Mouse (Mus musculus): ENCODE data around the gene Spag9. TPM values are rescaled to one million over a fixed set of nuclear protein-coding genes. Genes with fewer than 3 reads are reported as not detected.

The Spag9 gene
- polyA plus RNA-seq, 1 experiment from 2014 or later: 96.7 TPM

DNA sequence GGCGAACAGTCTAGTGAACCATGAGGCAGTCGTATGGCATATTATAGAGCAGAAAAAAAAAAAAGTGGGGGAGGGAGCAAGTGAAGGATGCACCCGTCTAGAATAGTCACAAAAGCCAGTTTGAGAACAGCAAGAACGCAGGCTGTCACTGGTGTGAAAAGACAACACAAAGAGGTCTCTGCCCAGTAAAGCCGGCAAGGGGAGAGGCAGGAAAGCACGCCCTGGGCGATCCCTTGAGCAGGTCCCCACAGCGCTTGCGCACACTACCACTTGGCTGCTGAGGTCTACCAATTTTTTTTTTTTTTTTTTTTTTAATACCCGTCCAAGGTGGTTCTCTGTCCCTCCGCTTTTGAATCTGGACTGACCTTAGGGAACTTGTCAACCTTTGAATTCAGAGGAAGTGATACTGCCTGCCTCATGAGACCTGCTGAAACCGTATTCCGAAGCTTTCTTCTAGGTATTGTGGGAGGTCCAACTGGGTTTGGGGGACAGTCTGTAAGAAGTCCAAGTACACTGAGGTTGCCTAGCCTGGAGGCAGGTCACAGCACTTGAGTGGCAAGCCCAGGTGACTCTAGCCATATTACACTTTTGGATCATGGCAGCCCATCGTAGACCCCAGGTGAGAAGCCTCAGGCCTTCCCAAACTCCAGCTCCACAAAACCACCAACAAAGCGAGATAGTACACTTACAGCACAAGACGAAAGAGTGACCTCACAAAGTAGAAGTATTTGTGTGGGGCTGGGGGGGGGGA lies 153.8 kb downstream of the Spag9 start:
- peaks cover 37% of the 10 kb centered on the region for H3K4me1 ChIP-seq
- H3K27me3 ChIP-seq: no peaks in the 10 kb centered on the region
- 27% methylated on average over 16 of the region's 16 CpGs for WGBS
- no peaks in the 10 kb centered on the region for H3K9me3 ChIP-seq
- H3K9ac ChIP-seq (replicated peaks): peak overlapping the region; percentile 67
- H3K4me3 ChIP-seq: peak overlapping the region; percentile 44
- peak overlapping the region; percentile 68 for H3K4me2 ChIP-seq (replicated peaks)
- H3K36me3 ChIP-seq: no peaks in the 10 kb centered on the region
- ATAC-seq (replicated peaks): peak; percentile 33
- H3K27ac ChIP-seq (replicated peaks): peak overlapping the region; percentile 85

DNA sequence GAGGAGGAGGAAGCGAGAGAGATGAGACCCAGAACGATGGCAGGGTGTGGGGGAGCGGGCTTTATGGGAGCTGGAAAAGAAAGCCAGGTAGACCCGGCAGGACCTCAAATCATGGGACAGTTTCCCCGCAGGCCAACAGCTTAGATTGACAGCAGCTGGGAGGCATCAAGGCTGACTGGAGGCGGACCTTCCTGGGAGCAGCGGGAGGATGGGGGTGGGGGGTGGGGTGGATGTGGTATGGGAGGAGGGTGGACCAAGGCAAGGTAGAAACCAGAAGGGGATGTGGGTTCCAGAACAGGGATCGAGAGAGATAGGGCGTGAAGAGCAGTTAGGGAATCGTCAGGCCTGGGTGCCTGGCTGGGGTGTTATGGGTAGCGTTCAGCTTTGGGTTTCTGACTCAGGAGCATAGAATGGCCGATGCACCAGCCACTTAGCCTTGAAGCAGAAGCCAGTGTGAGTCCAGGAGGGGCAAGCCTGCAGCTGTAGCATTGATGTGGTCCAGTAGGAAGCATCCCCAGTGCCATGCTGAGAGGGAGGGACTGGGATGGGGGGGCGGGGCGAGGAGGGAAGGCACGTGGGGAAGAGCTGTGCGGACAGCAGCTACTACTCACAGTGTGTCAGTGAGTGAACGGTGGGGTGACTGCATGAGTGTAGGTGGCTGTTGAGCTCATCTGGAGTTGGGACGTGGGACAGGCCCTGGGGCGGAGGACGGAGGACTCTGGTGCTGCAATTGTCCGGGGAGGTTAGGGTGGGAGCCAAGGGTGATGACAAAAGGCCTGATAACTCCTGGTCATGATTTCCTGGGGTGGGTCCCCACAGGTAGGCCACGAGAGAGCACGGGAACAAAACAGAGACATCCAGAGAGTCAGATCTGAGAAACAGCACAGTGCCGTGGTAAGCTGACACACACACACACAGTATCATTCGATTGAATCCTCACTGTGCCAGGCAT lies 154.9 kb downstream of the Spag9 start:
- Histone ChIP-seq H3K27me3 (no peaks in the 10 kb centered on the region), H3K27ac (replicated peaks) (0 out of 2 replicates have a peak overlapping the region, but pooled peaks have one; percentile 8), H3K4me1 (peaks cover 26% of the 10 kb centered on the region), H3K9me3 (no peaks in the 10 kb centered on the region), H3K4me3 (no peak overlapping the region), H3K9ac (replicated peaks) (no peak overlapping the region), H3K4me2 (replicated peaks) (no peak overlapping the region), H3K36me3 (no peaks in the 10 kb centered on the region)
- no peak for ATAC-seq (replicated peaks)
- WGBS: 46% methylated on average over 25 of the region's 25 CpGs

DNA sequence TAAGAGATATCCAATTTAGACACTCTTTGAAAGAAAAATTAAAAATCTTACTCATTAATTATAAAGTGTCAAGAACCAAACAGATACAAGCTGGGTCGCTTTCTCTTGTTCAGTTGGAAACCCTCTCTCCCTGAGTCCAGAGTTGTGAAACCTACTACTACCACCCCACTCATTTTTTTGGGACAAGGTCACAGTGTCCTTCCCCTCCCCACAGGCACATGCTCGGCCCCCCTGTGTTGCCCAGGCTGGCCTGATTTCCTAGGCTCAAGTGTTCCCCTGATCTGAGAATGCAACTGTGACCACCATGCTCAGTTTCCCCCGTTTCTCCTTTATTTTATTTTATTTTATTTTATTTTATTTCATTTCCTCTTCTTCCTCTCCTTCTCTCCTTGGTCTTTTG lies 158.3 kb downstream of the Spag9 start:
- H3K27ac ChIP-seq (replicated peaks): no peak overlapping the region
- H3K27me3 ChIP-seq: no peaks in the 10 kb centered on the region
- no peak overlapping the region for H3K4me3 ChIP-seq
- no peak overlapping the region for H3K4me2 ChIP-seq (replicated peaks)
- no peaks in the 10 kb centered on the region for H3K9me3 ChIP-seq
- H3K9ac ChIP-seq (replicated peaks): no peak overlapping the region
- H3K36me3 ChIP-seq: no peaks in the 10 kb centered on the region
- H3K4me1 ChIP-seq: peaks cover 27% of the 10 kb centered on the region
- ATAC-seq (replicated peaks): no peak
- WGBS: 87% methylated on average over 3 of the region's 3 CpGs

DNA sequence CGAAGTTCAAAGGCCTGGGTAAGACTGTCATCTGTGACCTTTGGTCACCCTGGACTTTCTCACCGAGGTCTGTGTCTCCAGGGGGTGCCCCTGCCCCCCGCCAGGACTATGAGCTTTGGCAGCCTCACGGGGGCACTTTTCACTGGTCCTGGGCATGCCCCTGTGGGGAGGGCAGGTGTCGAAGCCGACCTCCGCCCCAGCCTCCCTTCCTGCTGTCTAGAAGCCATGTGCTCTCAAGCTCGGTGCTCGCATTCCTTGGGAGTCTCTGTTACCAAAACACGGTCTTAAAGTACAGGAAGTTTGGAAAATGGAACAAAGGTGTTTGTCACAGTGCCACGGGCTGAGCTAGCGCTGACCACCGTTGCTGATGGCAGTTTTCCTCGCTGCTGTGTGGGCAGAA lies 162.6 kb downstream of the Spag9 start:
- no peak for ATAC-seq (replicated peaks)
- H3K9me3 ChIP-seq: no peaks in the 10 kb centered on the region
- peak overlapping the region; percentile 100 for H3K27ac ChIP-seq (replicated peaks)
- no peak overlapping the region for H3K9ac ChIP-seq (replicated peaks)
- H3K4me3 ChIP-seq: no peak overlapping the region
- peaks cover 43% of the 10 kb centered on the region for H3K4me1 ChIP-seq
- no peaks in the 10 kb centered on the region for H3K36me3 ChIP-seq
- H3K27me3 ChIP-seq: no peaks in the 10 kb centered on the region
- 48% methylated on average over 14 of the region's 14 CpGs for WGBS
- no peak overlapping the region for H3K4me2 ChIP-seq (replicated peaks)

DNA sequence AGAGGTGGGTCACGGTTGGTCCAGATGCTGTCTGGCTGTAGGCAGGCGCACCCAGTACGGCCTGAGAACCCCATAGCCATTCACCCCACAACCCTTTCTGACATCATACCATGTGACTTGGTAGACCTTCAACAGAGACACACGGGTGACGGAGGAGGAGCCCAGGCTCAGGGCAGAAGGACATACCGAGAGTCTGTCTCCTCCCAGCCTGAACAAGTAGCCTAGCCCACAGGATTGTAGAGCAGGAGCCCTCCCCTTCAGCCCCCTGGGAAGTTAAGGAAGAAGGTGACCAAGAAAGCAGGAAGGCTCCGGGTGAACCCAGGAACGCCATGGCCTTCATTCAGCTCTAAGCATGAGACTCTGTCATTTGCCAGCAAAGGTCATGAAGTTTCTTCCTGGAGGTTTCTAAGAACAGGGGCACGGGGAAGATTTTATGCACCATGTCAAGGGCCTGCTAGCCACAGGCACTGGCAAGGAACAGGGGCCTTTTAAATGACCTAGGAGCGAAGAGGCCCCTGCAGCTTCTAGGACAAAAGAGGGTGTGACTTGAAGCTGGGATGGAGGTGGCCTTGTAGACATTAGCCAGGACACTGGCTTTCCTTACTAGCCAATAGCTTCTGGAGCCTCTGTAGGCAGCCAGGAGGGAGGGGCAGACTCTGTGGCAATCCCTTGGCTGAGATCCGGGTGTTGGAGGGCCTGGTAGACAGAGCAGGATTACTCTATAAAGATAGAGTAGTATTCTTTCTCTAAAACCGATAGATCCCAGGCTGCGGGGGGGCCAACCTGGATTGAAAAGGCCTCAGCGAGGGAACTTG lies 163.4 kb downstream of the Spag9 start:
- Histone ChIP-seq H3K9me3 (no peaks in the 10 kb centered on the region), H3K27me3 (no peaks in the 10 kb centered on the region), H3K27ac (replicated peaks) (peak overlapping the region; percentile 100), H3K36me3 (no peaks in the 10 kb centered on the region), H3K4me2 (replicated peaks) (peak overlapping the region; percentile 46), H3K9ac (replicated peaks) (peak overlapping the region; percentile 51), H3K4me1 (peaks cover 43% of the 10 kb centered on the region), H3K4me3 (peak overlapping the region; percentile 28; the same call in 1 of the 2 replicates)
- no peak for ATAC-seq (replicated peaks)
- 27% methylated on average over 14 of the region's 14 CpGs for WGBS

DNA sequence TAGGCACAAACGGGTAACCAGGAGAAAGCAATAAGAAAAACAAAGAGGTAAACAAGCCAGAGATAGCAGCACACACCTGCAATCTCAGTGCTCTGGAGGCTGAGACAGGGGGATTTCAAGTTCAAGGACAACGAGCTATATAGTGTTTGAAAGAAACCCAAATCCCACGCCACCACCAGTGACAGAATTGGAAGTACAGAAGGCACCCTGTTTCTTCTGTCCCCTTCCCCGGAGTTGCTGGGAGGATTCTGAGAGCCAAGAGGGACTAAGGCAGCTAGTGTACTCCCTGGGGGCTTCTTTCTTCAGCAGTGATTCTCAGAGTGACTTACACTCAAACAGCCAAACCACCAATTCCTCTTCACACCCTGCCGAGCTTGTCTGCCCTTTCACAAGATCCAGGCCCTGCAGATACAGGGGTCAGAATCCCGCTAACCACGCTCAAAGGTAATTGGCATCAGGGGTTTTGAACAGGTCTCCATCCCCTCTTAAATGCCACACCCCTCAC lies 164.1 kb downstream of the Spag9 start:
- Histone ChIP-seq H3K9ac (replicated peaks) (peak overlapping the region; percentile 51), H3K27ac (replicated peaks) (peak overlapping the region; percentile 100), H3K9me3 (no peaks in the 10 kb centered on the region), H3K27me3 (no peaks in the 10 kb centered on the region), H3K4me1 (peaks cover 43% of the 10 kb centered on the region), H3K4me2 (replicated peaks) (peak overlapping the region; percentile 46), H3K4me3 (peak overlapping the region; percentile 28), H3K36me3 (no peaks in the 10 kb centered on the region)
- no peak; the same call in 1 of the 2 replicates for ATAC-seq (replicated peaks)
- 3% methylated on average over 7 of the region's 7 CpGs for WGBS

- Histone ChIP-seq H3K4me2 (replicated peaks) (peak overlapping the region; percentile 46), H3K27ac (replicated peaks) (peak overlapping the region; percentile 100), H3K36me3 (no peaks in the 10 kb centered on the region), H3K4me3 (peak overlapping the region; percentile 28), H3K9ac (replicated peaks) (peak overlapping the region; percentile 51), H3K9me3 (no peaks in the 10 kb centered on the region), H3K4me1 (peaks cover 43% of the 10 kb centered on the region), H3K27me3 (no peaks in the 10 kb centered on the region)
- WGBS: 1% methylated on average over 23 of the region's 23 CpGs
- ATAC-seq (replicated peaks): peak; percentile 98
Observed at GRCm38 (mm10) chr11:94160443-94161266, 164.8 kb downstream of the Spag9 start.

GRCm38 (mm10) chr11:94161267-94161646 lies 165.4 kb downstream of the Spag9 start:
- Histone ChIP-seq H3K4me3 (peak overlapping the region; percentile 28), H3K27ac (replicated peaks) (peak overlapping the region; percentile 100), H3K9me3 (no peaks in the 10 kb centered on the region), H3K9ac (replicated peaks) (peak overlapping the region; percentile 48), H3K27me3 (no peaks in the 10 kb centered on the region), H3K4me1 (peaks cover 43% of the 10 kb centered on the region), H3K4me2 (replicated peaks) (peak overlapping the region; percentile 46), H3K36me3 (no peaks in the 10 kb centered on the region)
- 11% methylated on average over 9 of the region's 9 CpGs for WGBS
- no peak for ATAC-seq (replicated peaks)

- WGBS: 86% methylated on average over 11 of the region's 11 CpGs
- no peak for ATAC-seq (replicated peaks)
- no peaks in the 10 kb centered on the region for H3K36me3 ChIP-seq
- no peak overlapping the region for H3K9ac ChIP-seq (replicated peaks)
- H3K4me1 ChIP-seq: peaks cover 43% of the 10 kb centered on the region
- no peaks in the 10 kb centered on the region for H3K27me3 ChIP-seq
- peak overlapping the region; percentile 100 for H3K27ac ChIP-seq (replicated peaks)
- no peaks in the 10 kb centered on the region for H3K9me3 ChIP-seq
- H3K4me2 ChIP-seq (replicated peaks): no peak overlapping the region
- H3K4me3 ChIP-seq: no peak overlapping the region
Observed at GRCm38 (mm10) chr11:94161867-94162581, 166.1 kb downstream of the Spag9 start.

GRCm38 (mm10) chr11:94163005-94163767 lies 167.3 kb downstream of the Spag9 start:
- no peak for ATAC-seq (replicated peaks)
- WGBS: 73% methylated on average over 9 of the region's 9 CpGs

More at GRCm38 (mm10) chr11:94163005-94163767, 167.3 kb downstream of the Spag9 start:
- Histone ChIP-seq H3K9ac (replicated peaks) (no peak overlapping the region), H3K4me2 (replicated peaks) (no peak overlapping the region), H3K4me1 (peaks cover 43% of the 10 kb centered on the region), H3K27ac (replicated peaks) (0 out of 2 replicates have a peak overlapping the region, but pooled peaks have one; percentile 8), H3K27me3 (no peaks in the 10 kb centered on the region), H3K36me3 (no peaks in the 10 kb centered on the region), H3K9me3 (no peaks in the 10 kb centered on the region), H3K4me3 (no peak overlapping the region)
